Comparison of ENCODE assay signal across 8 mouse cellular contexts in genomic region chr11:103133456-103134185, GRCm38 (mm10). TPM values are rescaled to one million over a fixed set of nuclear protein-coding genes. Genes with fewer than 3 reads are reported as not detected.
DNase-seq lines count a peak whose midpoint lies in the region; ATAC-seq and TF ChIP-seq lines count a peak whose summit lies in the region.

No protein-coding gene starts in this region.

- TF ChIP-seq CTCF in intestine, postnatal 0 days (IDR thresholded peaks at IDR 0.05; ENCODE audit: low read depth): no peak

- H3K9me3 ChIP-seq in embryonic facial prominence, embryonic 12.5 days: no peaks in the 10 kb centered on the region
- no peaks in the 10 kb centered on the region for H3K9me3 ChIP-seq in intestine, postnatal 0 days (ENCODE audit: control insufficient read depth)

- DNase-seq in heart, adult 11 months: peak; percentile 95
- DNase-seq in heart, postnatal 10 days: no peak
- peak; percentile 46 for DNase-seq in 3134 (ENCODE audit: extremely low read depth, insufficient read length, low spot score)
- peak; percentile 20 for DNase-seq in splenic B cell, adult 2 months (ENCODE audit: low read depth, low spot score)
- no peak for DNase-seq in spleen, postnatal 4 days (ENCODE audit: low spot score in 2 of 2)
- no peak for DNase-seq in adrenal gland, adult 2 months

- peak overlapping the region; percentile 53 for H3K4me2 ChIP-seq in embryonic facial prominence, embryonic 12.5 days (replicated peaks)
- H3K4me2 ChIP-seq in intestine, postnatal 0 days (replicated peaks; ENCODE audit: low read depth): peak overlapping the region; percentile 66

- H3K27me3 ChIP-seq in embryonic facial prominence, embryonic 12.5 days: no peaks in the 10 kb centered on the region
- H3K27me3 ChIP-seq in intestine, postnatal 0 days (replicated peaks; ENCODE audit: control insufficient read depth, insufficient read depth, low read length): no peaks in the 10 kb centered on the region
- no peaks in the 10 kb centered on the region for H3K27me3 ChIP-seq in splenic B cell, adult 2 months (ENCODE audit: control insufficient read depth, insufficient read depth, low read length, poor library complexity, severe bottlenecking)

- peak overlapping the region; percentile 81 for H3K27ac ChIP-seq in embryonic facial prominence, embryonic 12.5 days
- H3K27ac ChIP-seq in intestine, postnatal 0 days (ENCODE audit: low read depth, low read length): peak overlapping the region; percentile 76

- peaks cover 25% of the 10 kb centered on the region for H3K4me1 ChIP-seq in embryonic facial prominence, embryonic 12.5 days
- peaks cover 4% of the 10 kb centered on the region for H3K4me1 ChIP-seq in intestine, postnatal 0 days (replicated peaks; ENCODE audit: control insufficient read depth, insufficient read depth, low read length)

- 54% methylated on average over 6 of the region's 6 CpGs for WGBS in embryonic facial prominence, embryonic 12.5 days
- WGBS in intestine, postnatal 0 days: 52% methylated on average over 6 of the region's 6 CpGs

- peak overlapping the region; percentile 58 for H3K9ac ChIP-seq in embryonic facial prominence, embryonic 12.5 days
- H3K9ac ChIP-seq in intestine, postnatal 0 days (ENCODE audit: low read depth, low read length): peak overlapping the region; percentile 31; the same call in 1 of the 2 replicates

- ATAC-seq in embryonic facial prominence, embryonic 12.5 days (ENCODE audit: insufficient number of reproducible peaks, insufficient read depth, low FRiP score, low TSS enrichment): no peak
- no peak for ATAC-seq in intestine, postnatal 0 days

- intact Hi-C loops in heart, postnatal 10 days (cut with DNase I): loop anchor here (2.0 kb wide), 1 partner anchor 25 kb away; no protein-coding TSS in a partner anchor

- peaks cover 2% of the 10 kb centered on the region for H3K36me3 ChIP-seq in embryonic facial prominence, embryonic 12.5 days
- no peaks in the 10 kb centered on the region for H3K36me3 ChIP-seq in intestine, postnatal 0 days (ENCODE audit: control insufficient read depth, insufficient read depth)
- H3K36me3 ChIP-seq in splenic B cell, adult 2 months (ENCODE audit: control insufficient read depth, insufficient read depth, low read length, poor library complexity, severe bottlenecking): no peaks in the 10 kb centered on the region

- peak overlapping the region; percentile 78 for H3K4me3 ChIP-seq in embryonic facial prominence, embryonic 12.5 days
- H3K4me3 ChIP-seq in intestine, postnatal 0 days (ENCODE audit: low read depth, low read length): 0 out of 2 replicates have a peak overlapping the region, but pooled peaks have one; percentile 11

RNA-seq across cellular contexts. Expression of gene Hexim2, which starts 1.4 kb away (rescaled TPM):
- 1 to 10 TPM; 3.1 to 3.9 TPM for total RNA-seq in heart, postnatal 10 days (2021)
- polyA plus RNA-seq in embryonic facial prominence, embryonic 12.5 days (2016; fragmentation: Nextera tagmentation; extraction: Ambion mirVana): 13.5 and 13.8 TPM in 2 replicates
- 3.5 and 5.3 TPM in 2 replicates for polyA plus RNA-seq in intestine, postnatal 0 days (2015; fragmentation: Nextera tagmentation; extraction: Ambion mirVana)
- total RNA-seq in adrenal gland, adult 2 months (2021): 1 to 10 TPM; 2.8 to 7.0 TPM
- polyA plus RNA-seq in adrenal gland, adult 2 months (2012; rRNA removed): 3.3 and 4.5 TPM in 2 replicates

RNA-seq across cellular contexts. Expression of gene Hexim1, which starts 17.6 kb away (rescaled TPM):
- 10 to 100 TPM; 20.4 to 22.6 TPM for total RNA-seq in heart, postnatal 10 days (2021)
- 4.0 and 4.2 TPM in 2 replicates for polyA plus RNA-seq in embryonic facial prominence, embryonic 12.5 days (2016; fragmentation: Nextera tagmentation; extraction: Ambion mirVana)
- polyA plus RNA-seq in intestine, postnatal 0 days (2015; fragmentation: Nextera tagmentation; extraction: Ambion mirVana): 4.6 and 6.0 TPM in 2 replicates
- 10 to 100 TPM; 70.9 to 83.7 TPM for total RNA-seq in adrenal gland, adult 2 months (2021)
- 15.7 and 16.5 TPM in 2 replicates for polyA plus RNA-seq in adrenal gland, adult 2 months (2012; rRNA removed)

RNA-seq across cellular contexts. Expression of gene Acbd4, which starts 32.1 kb away (rescaled TPM):
- 10 to 100 TPM; 35.5 to 37.4 TPM for total RNA-seq in heart, postnatal 10 days (2021)
- polyA plus RNA-seq in embryonic facial prominence, embryonic 12.5 days (2016; fragmentation: Nextera tagmentation; extraction: Ambion mirVana): 9.7 and 11.2 TPM in 2 replicates
- 74.7 and 75.9 TPM in 2 replicates for polyA plus RNA-seq in intestine, postnatal 0 days (2015; fragmentation: Nextera tagmentation; extraction: Ambion mirVana)
- 100 to 1,000 TPM in 1 of 2 experiments, 10 to 100 TPM in 1; 88.4 to 175 TPM for total RNA-seq in adrenal gland, adult 2 months (2021)
- polyA plus RNA-seq in adrenal gland, adult 2 months (2012; rRNA removed): 70.3 and 91.9 TPM in 2 replicates

RNA-seq across cellular contexts. Expression of gene Plcd3, which starts 32.2 kb away (rescaled TPM):
- total RNA-seq in heart, postnatal 10 days (2021): 10 to 100 TPM; 26.7 to 27.7 TPM
- polyA plus RNA-seq in embryonic facial prominence, embryonic 12.5 days (2016; fragmentation: Nextera tagmentation; extraction: Ambion mirVana): 3.9 and 4.2 TPM in 2 replicates
- polyA plus RNA-seq in intestine, postnatal 0 days (2015; fragmentation: Nextera tagmentation; extraction: Ambion mirVana): 1.0 and 1.5 TPM in 2 replicates
- total RNA-seq in adrenal gland, adult 2 months (2021): 10 to 100 TPM in 1 of 2 experiments, 1 to 10 TPM in 1; 6.3 to 14.3 TPM
- polyA plus RNA-seq in adrenal gland, adult 2 months (2012; rRNA removed): 21.4 and 24.7 TPM in 2 replicates

RNA-seq across cellular contexts. Expression of gene Fmnl1, which starts 37.3 kb away (rescaled TPM):
- total RNA-seq in heart, postnatal 10 days (2021): 10 to 100 TPM; 14.4 to 15.6 TPM
- 0.97 and 1.8 TPM in 2 replicates for polyA plus RNA-seq in embryonic facial prominence, embryonic 12.5 days (2016; fragmentation: Nextera tagmentation; extraction: Ambion mirVana)
- 0.80 and 1.0 TPM in 2 replicates for polyA plus RNA-seq in intestine, postnatal 0 days (2015; fragmentation: Nextera tagmentation; extraction: Ambion mirVana)
- total RNA-seq in adrenal gland, adult 2 months (2021): 10 to 100 TPM; 18.9 to 24.2 TPM
- 16.3 and 19.2 TPM in 2 replicates for polyA plus RNA-seq in adrenal gland, adult 2 months (2012; rRNA removed)

Comparison
In these comparisons a context has a peak if more than half of its experiments do, and no peak if none do; other contexts are left out.
1. DNase-seq: peak in heart, adult 11 months (single experiment), 3134 (single experiment) and splenic B cell, adult 2 months (single experiment); none in heart, postnatal 10 days (0 of 2), spleen, postnatal 4 days (0 of 2) and adrenal gland, adult 2 months (single experiment).